Mouse (Mus musculus): ENCODE measurements around the gene Hs6st1. TPM values are rescaled to one million over a fixed set of nuclear protein-coding genes. Genes with fewer than 3 reads are reported as not detected.

Hs6st1 gene
- 46.3 and 51.0 TPM in 2 replicates for total RNA-seq (2012; rRNA removed)

DNA sequence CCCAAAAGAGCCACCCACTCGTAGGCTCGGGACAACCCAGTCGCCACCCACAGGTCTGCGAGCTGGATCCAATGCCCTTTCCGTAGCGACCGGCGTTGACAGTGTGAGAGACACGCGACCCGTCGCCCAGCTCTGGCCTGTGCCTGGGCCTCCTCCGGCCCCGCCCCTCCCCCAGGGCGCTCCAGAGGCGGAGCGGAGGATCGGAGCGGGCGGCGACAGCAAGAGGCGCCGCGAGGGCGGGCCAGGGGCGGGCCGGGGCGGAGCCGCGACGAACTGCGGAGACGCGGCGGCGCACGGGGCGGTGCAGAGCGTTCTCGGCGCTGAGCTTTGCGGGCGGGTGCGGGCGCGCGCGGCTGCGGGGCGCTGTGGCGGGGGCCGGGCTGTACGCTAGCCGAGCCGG lies at the start of gene Hs6st1:
Hs6st1 (plus strand) TSS at position 325 of the 400 bp plus-strand sequence.
- TF ChIP-seq CHD2 (IDR thresholded peaks at IDR 0.05; ENCODE audit: low read depth, low read length): no peak
- no peak for TF ChIP-seq HCFC1 (IDR thresholded peaks at IDR 0.05; ENCODE audit: borderline replicate concordance, insufficient read depth, low read length)
- TF ChIP-seq MAFK (IDR thresholded peaks at IDR 0.05; ENCODE audit: insufficient read depth, low read depth, low read length): no peak
- TF ChIP-seq ZC3H11A (IDR thresholded peaks at IDR 0.05; ENCODE audit: borderline replicate concordance, low read depth, low read length): no peak
- TF ChIP-seq ZNF384 (IDR thresholded peaks at IDR 0.05; ENCODE audit: low read depth, low read length): no peak
- DNase-seq (ENCODE audit: low read depth, low spot score): peak; percentile 90
- peaks cover 24% of the 10 kb centered on the region for H3K36me3 ChIP-seq (ENCODE audit: control insufficient read depth, insufficient read depth, low read length, poor library complexity, severe bottlenecking)
- peak within 1 kb of the TSS; percentile 40; the same call in 1 of the 2 replicates for H3K27ac ChIP-seq (ENCODE audit: insufficient read depth, low read depth, low read length, poor library complexity, severe bottlenecking)
- H3K9me3 ChIP-seq (ENCODE audit: control insufficient read depth, insufficient read depth, low read depth, low read length): no peaks in the 10 kb centered on the region
- peak within 1 kb of the TSS; percentile 83 for H3K9ac ChIP-seq (ENCODE audit: insufficient read depth, low read depth, low read length, poor library complexity, severe bottlenecking)
- H3K4me1 ChIP-seq (ENCODE audit: control insufficient read depth in 2 of 2, insufficient read depth in 2 of 2, low read length in 2 of 2, poor library complexity in 1 of 2): peaks cover 11 to 38% of the 10 kb centered on the region in 2 experiments
- H3K4me3 ChIP-seq (ENCODE audit: insufficient read depth in 1 of 2, low read depth in 1 of 2, low read length in 2 of 2, poor library complexity in 1 of 2, severe bottlenecking in 1 of 2): peak within 1 kb of the TSS; percentile 84 to 98
- in situ Hi-C loops (cut with MboI; ENCODE audit: low sequenced_read_pairs in 2 of 2, unreplicated experiment in 2 of 2): loop anchor here in 1 of 2 experiments (10.0 kb wide), 1 partner anchor 53 kb away; no protein-coding TSS in a partner anchor

DNA sequence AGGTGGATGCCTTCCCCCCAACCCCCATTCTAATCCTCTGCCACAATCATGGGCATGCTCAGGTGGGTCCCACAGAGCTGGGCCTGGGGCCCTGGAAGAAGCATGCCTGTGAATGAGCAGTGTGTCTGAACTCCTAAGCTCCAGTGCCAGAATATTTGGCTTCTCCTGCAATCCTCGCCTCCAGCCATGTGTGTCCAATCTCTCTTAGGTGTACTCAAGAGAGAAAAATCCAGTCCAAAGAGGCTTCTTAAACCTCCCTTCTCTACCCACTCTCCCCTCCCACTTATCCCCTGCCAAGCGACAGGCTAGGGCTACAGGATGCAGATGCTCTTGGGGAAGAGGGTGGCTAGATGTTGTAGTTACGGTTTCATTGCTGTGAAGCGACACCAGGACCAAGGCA lies 49.6 kb upstream of the Hs6st1 start:
- Histone ChIP-seq H3K4me3 (ENCODE audit: insufficient read depth in 1 of 2, low read depth in 1 of 2, low read length in 2 of 2, poor library complexity in 1 of 2, severe bottlenecking in 1 of 2) (no peak overlapping the region), H3K9me3 (ENCODE audit: control insufficient read depth, insufficient read depth, low read depth, low read length) (no peaks in the 10 kb centered on the region), H3K36me3 (ENCODE audit: control insufficient read depth, insufficient read depth, low read length, poor library complexity, severe bottlenecking) (no peaks in the 10 kb centered on the region), H3K4me1 (ENCODE audit: control insufficient read depth in 2 of 2, insufficient read depth in 2 of 2, low read length in 2 of 2, poor library complexity in 1 of 2) (peaks cover 27 to 28% of the 10 kb centered on the region in 2 experiments), H3K27ac (ENCODE audit: insufficient read depth, low read depth, low read length, poor library complexity, severe bottlenecking) (peak overlapping the region; percentile 99; the same call in 1 of the 2 replicates), H3K9ac (ENCODE audit: insufficient read depth, low read depth, low read length, poor library complexity, severe bottlenecking) (peak overlapping the region; percentile 48; the same call in 1 of the 2 replicates)
- in situ Hi-C loops (cut with MboI; ENCODE audit: low sequenced_read_pairs in 2 of 2, unreplicated experiment in 2 of 2): loop anchor here in 1 of 2 experiments (10.0 kb wide), 1 partner anchor 46 kb away; the partner anchor contains the start of gene Hs6st1
- no peak for DNase-seq (ENCODE audit: low read depth, low spot score)
- TF ChIP-seq CHD2 (IDR thresholded peaks at IDR 0.05; ENCODE audit: low read depth, low read length) (no peak), HCFC1 (IDR thresholded peaks at IDR 0.05; ENCODE audit: borderline replicate concordance, insufficient read depth, low read length) (no peak), MAFK (IDR thresholded peaks at IDR 0.05; ENCODE audit: insufficient read depth, low read depth, low read length) (no peak), ZNF384 (IDR thresholded peaks at IDR 0.05; ENCODE audit: low read depth, low read length) (no peak), ZC3H11A (IDR thresholded peaks at IDR 0.05; ENCODE audit: borderline replicate concordance, low read depth, low read length) (no peak)

- TF ChIP-seq CHD2 (IDR thresholded peaks at IDR 0.05; ENCODE audit: low read depth, low read length) (no peak), ZNF384 (IDR thresholded peaks at IDR 0.05; ENCODE audit: low read depth, low read length) (no peak), ZC3H11A (IDR thresholded peaks at IDR 0.05; ENCODE audit: borderline replicate concordance, low read depth, low read length) (no peak), MAFK (IDR thresholded peaks at IDR 0.05; ENCODE audit: insufficient read depth, low read depth, low read length) (no peak), HCFC1 (IDR thresholded peaks at IDR 0.05; ENCODE audit: borderline replicate concordance, insufficient read depth, low read length) (no peak)
- H3K9me3 ChIP-seq (ENCODE audit: control insufficient read depth, insufficient read depth, low read depth, low read length): no peaks in the 10 kb centered on the region
- no peak for DNase-seq (ENCODE audit: low read depth, low spot score)
- H3K36me3 ChIP-seq (ENCODE audit: control insufficient read depth, insufficient read depth, low read length, poor library complexity, severe bottlenecking): no peaks in the 10 kb centered on the region
- H3K4me3 ChIP-seq (ENCODE audit: insufficient read depth in 1 of 2, low read depth in 1 of 2, low read length in 2 of 2, poor library complexity in 1 of 2, severe bottlenecking in 1 of 2): no peak overlapping the region
- no peak overlapping the region for H3K9ac ChIP-seq (ENCODE audit: insufficient read depth, low read depth, low read length, poor library complexity, severe bottlenecking)
- in situ Hi-C loops (cut with MboI; ENCODE audit: low sequenced_read_pairs in 2 of 2, unreplicated experiment in 2 of 2): loop anchor here in 1 of 2 experiments (10.0 kb wide), 1 partner anchor 46 kb away; the partner anchor contains the start of gene Hs6st1
- peak overlapping the region; percentile 99; the same call in 1 of the 2 replicates for H3K27ac ChIP-seq (ENCODE audit: insufficient read depth, low read depth, low read length, poor library complexity, severe bottlenecking)
- peaks cover 27 to 28% of the 10 kb centered on the region in 2 experiments for H3K4me1 ChIP-seq (ENCODE audit: control insufficient read depth in 2 of 2, insufficient read depth in 2 of 2, low read length in 2 of 2, poor library complexity in 1 of 2)
These were observed 49.0 kb upstream of the Hs6st1 start for GRCm38 (mm10) chr1:36019161-36019560.

DNA sequence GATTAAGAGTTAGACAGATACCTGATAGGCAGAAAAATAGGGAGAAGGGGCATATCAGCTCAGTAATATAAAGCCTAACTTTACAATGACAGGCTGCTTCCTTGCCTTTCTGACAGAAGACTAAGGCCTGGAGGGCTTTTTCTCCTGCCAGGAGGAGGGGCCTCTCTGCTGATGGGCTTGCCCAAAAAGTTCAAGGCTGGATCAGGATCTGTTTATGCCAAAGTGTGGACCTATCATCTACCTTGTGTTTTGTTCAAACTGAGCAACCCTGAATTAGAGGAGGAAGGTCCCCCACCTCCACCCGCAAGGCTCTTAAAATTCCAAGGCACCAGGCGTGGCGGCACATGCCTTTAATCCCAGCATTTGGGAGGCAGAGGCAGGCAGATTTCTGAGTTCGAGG lies 47.9 kb upstream of the Hs6st1 start:
- in situ Hi-C loops (cut with MboI; ENCODE audit: low sequenced_read_pairs in 2 of 2, unreplicated experiment in 2 of 2): no loop called here

More for the DNA sequence above, 47.9 kb upstream of the Hs6st1 start:
- H3K27ac ChIP-seq (ENCODE audit: insufficient read depth, low read depth, low read length, poor library complexity, severe bottlenecking): no peak overlapping the region
- H3K9me3 ChIP-seq (ENCODE audit: control insufficient read depth, insufficient read depth, low read depth, low read length): no peaks in the 10 kb centered on the region
- no peak overlapping the region for H3K9ac ChIP-seq (ENCODE audit: insufficient read depth, low read depth, low read length, poor library complexity, severe bottlenecking)
- H3K4me1 ChIP-seq (ENCODE audit: control insufficient read depth in 2 of 2, insufficient read depth in 2 of 2, low read length in 2 of 2, poor library complexity in 1 of 2): peaks cover 19 to 22% of the 10 kb centered on the region in 2 experiments
- TF ChIP-seq CHD2 (IDR thresholded peaks at IDR 0.05; ENCODE audit: low read depth, low read length) (no peak), ZNF384 (IDR thresholded peaks at IDR 0.05; ENCODE audit: low read depth, low read length) (no peak), HCFC1 (IDR thresholded peaks at IDR 0.05; ENCODE audit: borderline replicate concordance, insufficient read depth, low read length) (no peak), ZC3H11A (IDR thresholded peaks at IDR 0.05; ENCODE audit: borderline replicate concordance, low read depth, low read length) (no peak), MAFK (IDR thresholded peaks at IDR 0.05; ENCODE audit: insufficient read depth, low read depth, low read length) (no peak)
- DNase-seq (ENCODE audit: low read depth, low spot score): no peak
- H3K36me3 ChIP-seq (ENCODE audit: control insufficient read depth, insufficient read depth, low read length, poor library complexity, severe bottlenecking): no peaks in the 10 kb centered on the region
- no peak overlapping the region for H3K4me3 ChIP-seq (ENCODE audit: insufficient read depth in 1 of 2, low read depth in 1 of 2, low read length in 2 of 2, poor library complexity in 1 of 2, severe bottlenecking in 1 of 2)

Measured in ES-E14 (cell line).